Mouse (Mus musculus): Measurements from ENCODE around the gene Cdca4. TPM values are rescaled to one million over a fixed set of nuclear protein-coding genes. Genes with fewer than 3 reads are reported as not detected.
A peak's percentile ranks its signal among the peaks of the same experiment; 100 is the strongest.

The Cdca4 gene
- 1 to 10 TPM; 2.1 to 3.0 TPM for total RNA-seq (2021)
- long read RNA-seq, experiment 1: 0 reads
- long read RNA-seq, experiment 2, partial matches to known transcripts: 0 of 6 reads
- long read RNA-seq, experiment 2, other reads (novel, unspliced or antisense): 3 of 6 reads

DNA sequence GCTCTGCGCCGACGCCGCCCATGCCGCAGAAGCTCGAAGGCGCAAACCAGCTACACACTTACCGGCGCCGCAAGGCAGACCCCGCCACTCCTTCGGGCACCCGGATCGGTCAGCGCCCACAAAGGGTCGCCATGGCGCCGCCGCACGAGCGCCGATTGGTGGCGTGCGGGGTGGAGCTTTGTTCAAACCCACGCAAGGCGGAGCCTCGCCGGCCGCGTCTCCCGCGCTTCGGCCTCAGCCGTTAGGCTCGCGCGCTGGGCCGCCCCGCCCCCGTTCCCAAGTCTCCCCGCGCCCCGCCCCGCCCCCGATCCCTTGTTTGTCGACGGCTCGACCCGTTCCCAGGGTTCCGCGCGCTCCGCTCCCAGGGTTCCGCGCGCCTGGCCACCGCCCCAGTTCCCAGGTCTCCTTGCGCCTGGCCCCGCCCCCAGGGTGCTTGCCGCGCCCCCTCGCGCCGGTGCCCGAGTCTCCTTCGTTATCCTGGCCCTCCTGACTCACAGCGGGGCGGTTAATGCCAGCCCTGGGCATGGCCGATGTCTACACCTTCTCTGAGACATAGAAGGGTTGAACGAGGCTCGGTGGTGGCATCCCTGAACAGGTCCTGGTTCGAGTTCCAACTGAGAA, at the start of gene Cdca4:
Cdca4 (minus strand) TSS at position 180 of the 621 bp plus-strand sequence.
- intact Hi-C loops (cut with DNase I): loop anchor here (2.0 kb wide), 1 partner anchor 21 kb away; the partner anchor contains the start of gene Clba1

DNA sequence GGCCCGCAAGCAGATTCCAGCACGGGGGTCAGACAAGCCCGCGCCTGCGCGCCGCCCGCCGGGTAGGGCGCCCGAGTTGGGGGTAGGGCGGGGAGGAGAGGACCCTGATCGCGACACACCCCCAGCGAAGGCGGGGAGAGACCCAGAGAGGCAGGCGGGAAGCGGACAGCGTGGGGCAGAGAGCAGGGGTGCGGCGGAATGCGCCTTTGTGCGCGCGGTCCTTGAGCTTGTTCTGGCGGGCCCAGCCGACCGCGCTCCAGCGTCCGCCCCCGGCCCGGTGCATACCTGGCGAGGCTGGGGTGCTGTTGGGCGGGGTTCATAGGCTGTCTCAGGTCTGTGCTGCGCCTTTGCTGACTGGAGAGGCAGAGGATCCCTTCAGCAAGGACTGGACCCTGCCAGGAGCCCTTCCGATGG, 48.4 kb upstream of the Cdca4 start:
- intact Hi-C loops (cut with DNase I): loop anchor here (2.0 to 5.0 kb wide), 3 partner anchors 51 to 110 kb away; partner anchors contain the start of gene Jag2

More for the DNA sequence above, at the start of gene Cdca4:
- peak; percentile 96 to 98 for DNase-seq

GRCm38 (mm10) chr12:112877073-112877576, 47.9 kb upstream of the Cdca4 start:
- intact Hi-C loops (cut with DNase I): loop anchor here (2.0 to 5.0 kb wide), 3 partner anchors 52 to 110 kb away; partner anchors contain the start of gene Jag2
- DNase-seq: no peak

More for the DNA sequence above, 48.4 kb upstream of the Cdca4 start:
- DNase-seq: no peak

DNA sequence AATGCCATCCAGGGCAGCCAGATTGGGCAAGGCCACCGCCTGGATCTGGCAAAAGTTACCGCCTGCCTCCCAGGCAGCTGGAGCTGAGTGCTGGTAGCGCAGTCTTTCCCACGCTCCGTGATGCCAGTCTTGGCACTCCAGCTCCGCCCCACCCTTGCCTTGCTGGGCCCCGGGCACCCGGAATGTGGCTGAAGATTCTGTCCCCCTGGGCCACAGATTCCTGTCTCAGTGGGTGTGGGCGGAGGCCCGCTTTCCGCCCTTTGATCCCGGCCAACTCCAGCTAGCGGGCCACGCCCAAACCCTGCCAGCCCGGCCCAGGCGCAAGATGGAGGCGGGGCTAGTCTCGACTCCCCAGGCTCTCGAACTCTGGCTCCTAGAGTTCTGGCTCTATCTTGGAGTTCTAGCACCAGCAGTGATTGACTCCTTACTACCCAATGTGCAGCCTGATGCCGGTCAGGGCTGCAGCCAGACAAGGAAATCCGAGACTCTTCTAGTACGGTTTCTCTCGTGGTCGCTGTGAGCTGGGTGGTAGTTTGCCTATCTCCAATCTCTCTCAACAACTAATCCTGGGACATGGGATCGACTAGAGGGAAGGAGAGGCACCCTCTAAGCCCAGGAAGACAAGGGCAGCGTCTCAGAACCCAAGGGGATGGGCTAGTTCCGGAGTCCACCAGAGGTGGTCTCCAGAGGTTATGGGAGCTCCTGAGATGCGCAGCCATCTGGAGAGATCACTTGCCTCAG, 47.3 kb upstream of the Cdca4 start:
- intact Hi-C loops (cut with DNase I): loop anchor here (2.0 to 5.0 kb wide), 3 partner anchors 52 to 111 kb away; partner anchors contain the start of gene Jag2
- DNase-seq: peak; percentile 52 to 61

GRCm38 (mm10) chr12:112875225-112876013, 46.2 kb upstream of the Cdca4 start:
- intact Hi-C loops (cut with DNase I): loop anchor here (2.0 to 5.0 kb wide), 3 partner anchors 53 to 112 kb away; partner anchors contain the start of gene Jag2
- peak; percentile 93 to 94 for DNase-seq

DNA sequence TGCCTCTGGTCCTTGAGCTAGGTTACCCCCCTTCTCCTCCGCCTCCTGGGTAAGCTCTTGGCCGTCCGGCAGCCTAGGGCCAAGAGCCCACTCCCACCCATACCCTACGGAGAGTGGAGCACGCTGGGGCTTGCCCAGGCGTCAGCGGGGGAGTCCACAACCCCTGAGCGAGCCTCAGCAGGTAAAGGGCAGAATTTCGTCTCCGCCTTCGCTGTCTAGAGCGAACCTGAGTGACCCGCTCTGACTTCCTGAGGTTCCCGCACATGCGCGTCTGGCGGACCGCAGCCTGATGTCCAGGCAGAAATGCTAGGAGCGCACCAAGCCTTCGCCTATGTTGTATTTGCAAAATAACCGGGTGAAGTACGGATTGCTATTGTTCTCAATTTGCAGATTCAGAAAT, 45.0 kb upstream of the Cdca4 start:
- intact Hi-C loops (cut with DNase I): no loop called here
- no peak for DNase-seq

DNA sequence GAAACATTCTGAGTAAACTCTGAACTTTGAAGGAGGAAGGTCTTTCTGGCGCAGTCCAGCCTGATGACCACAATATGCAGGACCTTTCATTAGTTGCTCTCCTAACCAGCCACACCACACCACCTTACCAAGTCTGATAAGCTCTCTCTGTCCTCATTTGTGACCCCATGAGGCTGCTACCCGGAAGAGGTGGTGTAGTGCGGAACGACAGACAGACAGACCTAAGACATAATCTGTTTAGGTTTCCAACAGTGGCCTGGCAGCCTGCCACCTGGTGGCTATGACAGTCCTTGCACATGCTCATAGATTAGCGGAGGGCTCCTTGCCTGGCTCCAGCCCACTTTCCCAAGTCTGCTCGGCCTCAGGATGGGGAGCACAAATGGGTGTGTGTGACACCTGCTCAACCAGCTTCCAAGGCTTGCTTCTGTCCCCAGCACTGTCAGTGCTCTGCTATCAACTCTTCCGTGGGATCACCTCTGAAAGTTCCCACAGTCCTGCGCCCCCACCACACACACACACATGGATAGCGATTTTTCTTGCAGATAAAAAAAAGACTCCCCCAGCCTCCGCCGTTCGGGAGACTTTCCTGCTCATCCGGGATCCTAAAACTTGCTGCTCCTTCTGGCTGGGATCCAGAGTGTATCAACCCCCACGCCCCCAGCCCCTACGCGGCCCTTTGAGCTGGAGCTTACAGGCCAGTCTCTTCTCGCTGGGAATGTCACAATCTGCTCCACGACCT, 44.4 kb upstream of the Cdca4 start:
- intact Hi-C loops (cut with DNase I): no loop called here
- DNase-seq: peak in 1 of 2 experiments; percentile 42

- no peak for DNase-seq
- intact Hi-C loops (cut with DNase I): no loop called here
These were observed 43.8 kb upstream of the Cdca4 start for GRCm38 (mm10) chr12:112872991-112873390.

GRCm38 (mm10) chr12:112871272-112871671, 42.0 kb upstream of the Cdca4 start:
- no peak for DNase-seq
- intact Hi-C loops (cut with DNase I): no loop called here

GRCm38 (mm10) chr12:112870775-112871174, 41.6 kb upstream of the Cdca4 start:
- intact Hi-C loops (cut with DNase I): no loop called here
- DNase-seq: no peak

GRCm38 (mm10) chr12:112869783-112870204, 40.6 kb upstream of the Cdca4 start:
- intact Hi-C loops (cut with DNase I): no loop called here
- DNase-seq: no peak

GRCm38 (mm10) chr12:112868178-112869087, 39.2 kb upstream of the Cdca4 start, which contains the start of gene Gpr132:
Gpr132 (minus strand) TSS chr12:112868228.
- DNase-seq: no peak
- intact Hi-C loops (cut with DNase I): no loop called here

DNA sequence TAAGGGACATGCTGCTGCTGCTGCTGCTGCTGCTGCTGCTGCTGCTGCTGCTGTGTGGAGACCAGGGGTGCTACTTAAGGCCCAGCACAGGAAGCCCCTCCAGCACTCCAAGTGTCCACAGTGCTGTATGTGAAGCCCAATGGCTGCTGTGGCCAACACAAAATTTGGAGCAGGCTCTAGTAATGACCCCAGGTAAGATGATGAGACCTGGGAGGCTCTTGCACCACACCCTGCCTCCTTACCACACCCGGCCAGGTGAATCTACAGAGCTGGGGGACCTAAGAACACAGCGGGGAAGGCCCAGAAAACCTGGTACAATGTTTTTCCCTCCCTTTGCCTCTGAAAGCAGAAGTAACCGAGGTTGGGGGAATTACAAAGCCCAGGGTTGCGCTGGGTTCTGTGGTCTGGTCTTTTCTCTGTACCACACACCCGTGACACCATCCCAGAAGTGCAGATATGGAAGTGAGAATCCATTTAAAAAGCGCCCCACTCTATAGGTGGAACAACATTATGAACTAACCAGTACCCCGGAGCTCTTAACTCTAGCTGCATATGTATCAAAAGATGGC, 38.0 kb upstream of the Cdca4 start:
- DNase-seq: no peak
- intact Hi-C loops (cut with DNase I): no loop called here

DNA sequence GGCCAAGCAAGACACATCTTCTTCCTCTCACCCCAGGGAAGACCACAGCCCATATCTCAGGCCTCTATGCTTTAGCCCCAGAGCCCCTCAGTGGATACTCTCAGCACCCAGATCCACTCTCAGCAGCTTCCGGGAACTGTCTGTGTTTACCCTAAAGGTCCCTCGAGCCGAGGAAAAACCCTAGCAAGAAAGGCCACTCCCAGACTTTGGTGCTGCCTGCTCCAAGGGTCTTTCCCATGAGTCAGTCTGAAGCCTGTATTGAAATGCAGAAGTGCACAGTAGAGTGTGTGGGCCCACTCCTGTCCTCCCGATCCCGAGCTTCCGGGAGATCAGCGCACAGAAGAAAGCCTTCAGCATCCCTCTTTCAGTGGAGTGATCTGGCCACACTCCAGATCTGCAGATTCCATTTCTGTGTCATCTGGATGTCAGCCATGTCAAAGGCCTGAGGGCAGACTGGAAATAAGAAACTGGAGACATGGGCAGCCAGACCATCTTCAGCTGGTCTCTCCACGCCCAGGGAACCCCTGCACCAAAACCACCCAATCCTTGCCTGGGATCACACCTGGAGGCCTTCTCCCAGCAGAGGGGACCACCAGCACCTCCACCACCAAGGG, 37.4 kb upstream of the Cdca4 start:
- no peak for DNase-seq
- intact Hi-C loops (cut with DNase I): no loop called here

DNA sequence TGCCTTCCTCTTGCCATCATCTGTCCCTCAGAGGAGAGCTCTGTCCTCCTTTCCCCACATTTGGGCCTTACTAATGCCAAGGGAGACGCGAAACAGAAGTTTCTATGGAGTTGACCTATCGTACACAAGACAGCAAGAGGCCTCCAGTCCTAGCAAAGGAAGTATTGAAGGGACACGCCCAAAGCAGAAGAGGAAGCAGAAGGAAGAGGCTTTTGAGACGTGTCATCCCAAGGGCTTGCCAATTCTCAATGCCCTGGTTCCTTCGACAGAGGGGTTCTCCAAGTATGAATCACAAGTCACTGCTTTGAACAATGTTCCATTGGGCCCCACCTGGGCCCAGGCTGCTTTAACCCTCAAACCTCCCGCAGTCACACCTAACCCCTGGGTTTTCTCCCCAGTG, 35.6 kb upstream of the Cdca4 start:
- no peak for DNase-seq
- intact Hi-C loops (cut with DNase I): no loop called here

DNA sequence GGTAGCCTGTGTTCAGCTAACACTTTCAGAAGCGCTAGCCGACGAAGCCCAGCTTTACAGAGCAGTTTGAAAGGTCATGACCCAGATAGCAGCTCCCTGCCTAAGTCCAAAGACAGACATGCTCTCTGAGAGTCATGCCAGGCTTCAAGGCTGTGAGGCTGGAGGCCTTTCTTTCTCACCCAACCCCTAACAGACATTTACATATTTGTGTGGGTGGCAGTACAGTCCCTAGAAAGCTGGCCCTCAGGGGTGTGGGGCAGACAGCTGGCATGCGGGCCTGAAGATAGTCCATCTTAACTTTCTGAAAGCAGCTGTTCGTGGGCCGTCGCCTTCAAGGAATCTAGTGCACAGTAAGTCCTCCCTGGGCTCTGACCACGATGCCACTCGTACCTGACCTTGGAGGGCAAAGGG, 32.7 kb upstream of the Cdca4 start:
- intact Hi-C loops (cut with DNase I): no loop called here
- DNase-seq: no peak

- DNase-seq: no peak
These were observed 31.5 kb upstream of the Cdca4 start for GRCm38 (mm10) chr12:112860765-112861164.

DNA sequence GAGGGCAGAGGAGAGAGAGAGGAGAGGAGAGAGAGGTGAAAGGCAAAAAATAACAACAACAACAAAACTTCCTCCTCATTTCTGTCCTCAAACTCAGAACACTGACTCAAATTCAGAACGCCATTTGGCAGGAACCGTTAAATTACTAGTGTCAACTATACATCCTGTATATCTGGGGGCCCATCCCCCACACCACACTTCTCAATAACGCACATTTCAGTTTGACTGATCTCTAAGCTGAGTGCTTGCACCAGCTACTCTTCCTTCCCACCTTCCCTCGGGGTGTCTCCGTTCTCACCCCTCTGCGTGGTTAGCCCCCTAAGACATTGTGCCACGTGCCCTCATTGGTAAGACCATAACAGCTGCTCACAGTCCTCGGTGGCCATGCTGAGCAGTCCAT, 30.7 kb upstream of the Cdca4 start:
- no peak for DNase-seq
- intact Hi-C loops (cut with DNase I): no loop called here

More at GRCm38 (mm10) chr12:112860765-112861164, 31.5 kb upstream of the Cdca4 start:
- intact Hi-C loops (cut with DNase I): no loop called here
